Mouse (Mus musculus): ENCODE data around the gene Dcun1d4. TPM values are rescaled to one million over a fixed set of nuclear protein-coding genes. Genes with fewer than 3 reads are reported as not detected.

Dcun1d4 gene
- 55.3 and 58.3 TPM in 2 replicates for polyA plus RNA-seq (2015; fragmentation: Nextera tagmentation; extraction: Ambion mirVana)

GRCm38 (mm10) chr5:73480700-73481099 is at the start of gene Dcun1d4:
Gene Dcun1d4, plus strand, starts transcription at chr5:73481000.
- WGBS: 91% methylated on average over 7 of the region's 7 CpGs
- ATAC-seq: no peak
- H3K9me3 ChIP-seq: no peaks in the 10 kb centered on the region

DNA sequence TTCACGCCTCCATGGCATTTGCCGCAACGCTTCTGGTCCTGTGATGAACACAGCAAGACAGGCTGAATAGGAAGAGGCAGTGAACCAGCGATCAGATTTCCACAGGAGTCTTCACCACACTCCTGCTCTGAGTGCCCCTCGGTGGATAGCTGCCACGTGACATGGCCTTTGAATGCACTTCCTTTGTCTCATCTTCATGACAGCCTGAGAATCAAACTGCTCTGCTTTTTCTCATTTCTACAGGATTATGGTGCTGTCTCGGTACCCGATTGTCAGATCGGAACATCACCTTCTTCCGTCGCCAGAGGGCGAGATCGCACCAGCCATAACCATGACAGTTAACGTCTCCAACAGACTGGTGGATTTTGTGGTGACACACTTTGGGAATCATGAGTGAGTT is 49.2 kb upstream of the Dcun1d4 start:
- H3K4me1 ChIP-seq (replicated peaks): no peaks in the 10 kb centered on the region
- no peaks in the 10 kb centered on the region for H3K36me3 ChIP-seq
- no peak overlapping the region for H3K9ac ChIP-seq (replicated peaks)
- 17% methylated on average over 14 of the region's 14 CpGs for WGBS
- peak; percentile 92 for ATAC-seq
- peak overlapping the region; percentile 41; the same call in 1 of the 2 replicates for H3K27ac ChIP-seq
- no peaks in the 10 kb centered on the region for H3K9me3 ChIP-seq
- H3K4me3 ChIP-seq (replicated peaks): no peak overlapping the region
- no peaks in the 10 kb centered on the region for H3K27me3 ChIP-seq
- H3K4me2 ChIP-seq (replicated peaks): peak overlapping the region; percentile 27

More at GRCm38 (mm10) chr5:73480700-73481099, at the start of gene Dcun1d4:
- no peak within 1 kb of the TSS for H3K27ac ChIP-seq
- no peak within 1 kb of the TSS for H3K4me3 ChIP-seq (replicated peaks)
- H3K4me1 ChIP-seq (replicated peaks): peaks cover 4% of the 10 kb centered on the region; the same call in 1 of the 2 replicates
- no peak within 1 kb of the TSS for H3K9ac ChIP-seq (replicated peaks)
- no peak within 1 kb of the TSS for H3K4me2 ChIP-seq (replicated peaks)
- H3K27me3 ChIP-seq: no peaks in the 10 kb centered on the region
- no peaks in the 10 kb centered on the region for H3K36me3 ChIP-seq

DNA sequence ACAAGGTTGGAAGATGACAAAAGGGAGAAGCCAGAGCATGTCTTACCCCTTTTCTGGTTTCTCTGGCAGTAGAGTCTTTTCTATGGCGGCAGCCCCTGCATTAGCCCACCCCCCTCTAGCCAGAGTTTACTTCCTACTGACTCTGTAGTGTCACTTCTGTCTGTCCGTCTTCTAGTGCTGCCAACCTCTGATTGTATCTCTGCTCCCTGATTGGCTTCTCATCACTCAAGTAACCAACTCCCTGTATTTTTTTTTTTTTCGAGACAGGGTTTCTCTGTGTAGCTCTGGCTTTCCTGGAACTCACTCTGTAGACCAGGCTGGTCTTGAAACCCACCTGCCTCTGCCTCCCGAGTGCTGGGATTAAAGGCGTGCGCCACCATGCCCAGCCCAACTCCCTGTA is 48.0 kb upstream of the Dcun1d4 start:
- Histone ChIP-seq H3K9me3 (no peaks in the 10 kb centered on the region), H3K4me3 (replicated peaks) (no peak overlapping the region)
- ATAC-seq: no peak

GRCm38 (mm10) chr5:73434764-73435163 is 46.0 kb upstream of the Dcun1d4 start:
- Histone ChIP-seq H3K27me3 (no peaks in the 10 kb centered on the region), H3K4me3 (replicated peaks) (no peak overlapping the region), H3K36me3 (no peaks in the 10 kb centered on the region), H3K9me3 (no peaks in the 10 kb centered on the region), H3K4me2 (replicated peaks) (no peak overlapping the region), H3K27ac (no peak overlapping the region), H3K4me1 (replicated peaks) (no peaks in the 10 kb centered on the region), H3K9ac (replicated peaks) (no peak overlapping the region)
- no peak for ATAC-seq
- WGBS: 84% methylated on average over 7 of the region's 7 CpGs

More for the DNA sequence above, 48.0 kb upstream of the Dcun1d4 start:
- Histone ChIP-seq H3K9ac (replicated peaks) (no peak overlapping the region), H3K27ac (no peak overlapping the region), H3K4me2 (replicated peaks) (no peak overlapping the region), H3K4me1 (replicated peaks) (no peaks in the 10 kb centered on the region), H3K36me3 (no peaks in the 10 kb centered on the region), H3K27me3 (no peaks in the 10 kb centered on the region)
- 86% methylated on average over 6 of the region's 6 CpGs for WGBS

GRCm38 (mm10) chr5:73442176-73442575 is 38.6 kb upstream of the Dcun1d4 start:
- Histone ChIP-seq H3K4me1 (replicated peaks) (no peaks in the 10 kb centered on the region), H3K4me3 (replicated peaks) (no peak overlapping the region), H3K9me3 (no peaks in the 10 kb centered on the region), H3K27me3 (no peaks in the 10 kb centered on the region), H3K9ac (replicated peaks) (no peak overlapping the region), H3K36me3 (no peaks in the 10 kb centered on the region), H3K4me2 (replicated peaks) (no peak overlapping the region), H3K27ac (no peak overlapping the region)
- ATAC-seq: no peak
- WGBS: 81% methylated on average over 9 of the region's 9 CpGs

- WGBS: 81% methylated on average over 1 of the region's 1 CpGs
- H3K36me3 ChIP-seq: no peaks in the 10 kb centered on the region
Observed at GRCm38 (mm10) chr5:73450276-73450675, 30.5 kb upstream of the Dcun1d4 start.

GRCm38 (mm10) chr5:73454502-73455306 is 26.1 kb upstream of the Dcun1d4 start:
- H3K27me3 ChIP-seq: no peaks in the 10 kb centered on the region
- H3K9me3 ChIP-seq: no peaks in the 10 kb centered on the region
- H3K27ac ChIP-seq: no peak overlapping the region
- H3K4me2 ChIP-seq (replicated peaks): no peak overlapping the region
- no peaks in the 10 kb centered on the region for H3K36me3 ChIP-seq
- 77% methylated on average over 2 of the region's 2 CpGs for WGBS
- ATAC-seq: no peak
- H3K9ac ChIP-seq (replicated peaks): no peak overlapping the region
- H3K4me1 ChIP-seq (replicated peaks): no peaks in the 10 kb centered on the region
- H3K4me3 ChIP-seq (replicated peaks): no peak overlapping the region

More at GRCm38 (mm10) chr5:73450276-73450675, 30.5 kb upstream of the Dcun1d4 start:
- no peak overlapping the region for H3K4me3 ChIP-seq (replicated peaks)
- H3K9me3 ChIP-seq: no peaks in the 10 kb centered on the region
- H3K9ac ChIP-seq (replicated peaks): no peak overlapping the region
- no peak for ATAC-seq
- no peaks in the 10 kb centered on the region for H3K27me3 ChIP-seq
- no peaks in the 10 kb centered on the region for H3K4me1 ChIP-seq (replicated peaks)
- no peak overlapping the region for H3K4me2 ChIP-seq (replicated peaks)
- H3K27ac ChIP-seq: no peak overlapping the region

DNA sequence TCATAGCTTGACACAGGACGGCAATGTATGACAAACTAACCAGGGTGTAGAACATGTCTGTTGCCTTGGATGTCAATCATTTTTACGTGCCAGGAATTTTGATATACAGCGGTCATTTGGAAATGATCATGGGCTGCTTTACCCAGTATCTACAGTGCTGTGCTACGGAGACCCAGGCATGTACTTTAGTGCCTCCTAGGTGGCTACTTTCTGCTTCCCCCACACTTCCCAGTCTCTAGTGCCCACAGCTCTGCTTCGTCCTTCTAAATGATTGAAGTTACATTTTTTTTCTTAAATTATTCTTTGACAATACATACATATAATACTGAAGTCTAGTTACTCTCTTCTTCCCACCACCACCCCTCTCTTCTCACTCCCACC is 25.5 kb upstream of the Dcun1d4 start:
- H3K9me3 ChIP-seq: no peaks in the 10 kb centered on the region
- H3K36me3 ChIP-seq: no peaks in the 10 kb centered on the region
- H3K9ac ChIP-seq (replicated peaks): no peak overlapping the region
- H3K27ac ChIP-seq: no peak overlapping the region
- H3K4me2 ChIP-seq (replicated peaks): no peak overlapping the region
- H3K27me3 ChIP-seq: no peaks in the 10 kb centered on the region
- no peak overlapping the region for H3K4me3 ChIP-seq (replicated peaks)
- ATAC-seq: no peak
- H3K4me1 ChIP-seq (replicated peaks): no peaks in the 10 kb centered on the region
- WGBS: 88% methylated on average over 5 of the region's 5 CpGs

DNA sequence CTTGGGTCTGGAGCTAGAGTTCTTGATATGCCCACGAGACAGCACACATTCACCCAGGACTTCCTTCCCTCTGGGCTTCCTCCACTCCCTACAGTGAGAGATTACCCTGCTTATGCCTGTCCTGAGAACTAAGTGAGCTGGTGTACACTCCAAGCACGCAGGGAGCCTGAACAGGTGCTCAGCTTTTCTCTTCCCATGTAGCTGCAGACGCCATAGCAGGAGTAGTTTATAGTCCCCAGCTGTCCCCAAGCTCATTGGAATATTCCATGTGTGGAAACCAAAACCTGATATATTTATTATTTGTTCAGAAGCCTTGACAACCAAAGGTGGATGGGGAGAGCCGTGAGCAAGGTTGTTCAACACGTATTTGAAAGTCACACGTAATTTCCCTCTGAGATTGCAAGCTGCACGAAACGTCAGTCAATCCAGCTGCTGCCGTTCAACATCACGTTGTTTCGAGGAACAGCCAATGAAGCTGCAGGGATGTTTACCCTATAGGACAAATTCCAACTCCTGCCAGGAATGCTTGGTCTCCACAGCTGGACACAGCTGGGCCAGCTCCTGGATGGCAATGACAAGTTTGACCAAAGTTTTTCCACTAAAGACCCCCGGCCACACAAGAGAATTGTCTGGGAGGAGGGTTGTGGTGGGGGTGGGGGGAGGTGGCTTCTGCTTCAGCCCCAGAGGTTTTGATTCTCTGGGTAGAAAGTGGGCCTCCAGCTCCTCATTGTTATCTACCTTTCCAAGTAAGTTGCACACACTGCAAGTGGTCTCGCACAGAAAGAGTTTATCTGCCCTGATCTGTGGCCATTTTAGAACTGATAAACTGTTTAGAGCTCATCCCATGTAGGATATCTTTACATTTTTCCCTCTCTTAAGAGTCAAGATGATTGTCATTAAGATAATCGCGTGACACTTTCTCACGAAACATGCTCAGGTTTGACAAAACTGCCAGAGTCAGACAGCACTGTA is 12.1 kb upstream of the Dcun1d4 start:
- ATAC-seq: no peak
- Histone ChIP-seq H3K27me3 (no peaks in the 10 kb centered on the region), H3K9me3 (no peaks in the 10 kb centered on the region), H3K36me3 (no peaks in the 10 kb centered on the region), H3K4me3 (replicated peaks) (no peak overlapping the region), H3K4me1 (replicated peaks) (no peaks in the 10 kb centered on the region), H3K9ac (replicated peaks) (no peak overlapping the region), H3K27ac (no peak overlapping the region), H3K4me2 (replicated peaks) (no peak overlapping the region)
- WGBS: 87% methylated on average over 16 of the region's 16 CpGs

- H3K9me3 ChIP-seq: no peaks in the 10 kb centered on the region
- no peak overlapping the region for H3K4me2 ChIP-seq (replicated peaks)
- no peaks in the 10 kb centered on the region for H3K4me1 ChIP-seq (replicated peaks)
- H3K27ac ChIP-seq: no peak overlapping the region
- no peaks in the 10 kb centered on the region for H3K27me3 ChIP-seq
- ATAC-seq: no peak
- H3K36me3 ChIP-seq: no peaks in the 10 kb centered on the region
- WGBS: 88% methylated on average over 20 of the region's 20 CpGs
- H3K9ac ChIP-seq (replicated peaks): no peak overlapping the region
- no peak overlapping the region for H3K4me3 ChIP-seq (replicated peaks)
Observed at GRCm38 (mm10) chr5:73474412-73475405, 6.1 kb upstream of the Dcun1d4 start.

DNA sequence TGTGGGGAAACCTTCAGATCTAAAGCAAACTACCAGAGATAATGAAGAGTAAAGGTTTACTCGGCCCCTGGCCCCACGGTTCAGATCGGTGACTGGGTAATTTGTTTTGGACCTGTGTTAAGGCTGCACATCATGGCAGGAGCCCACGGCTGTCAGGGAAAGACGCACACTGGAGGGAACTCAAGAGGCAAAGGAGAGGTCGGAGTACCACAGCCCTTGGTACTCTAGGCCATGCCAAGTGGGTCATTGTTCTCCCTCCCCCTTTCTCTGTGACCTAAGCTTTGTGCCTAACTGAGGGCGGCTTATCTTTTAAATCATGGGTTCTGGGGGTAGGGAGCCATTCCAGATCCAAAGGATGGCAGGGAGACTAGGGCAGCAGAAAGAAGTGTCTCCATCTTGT is 601 bp downstream of the Dcun1d4 start:
- no peak overlapping the region for H3K4me3 ChIP-seq (replicated peaks)
- no peaks in the 10 kb centered on the region for H3K36me3 ChIP-seq

More for the DNA sequence above, 601 bp downstream of the Dcun1d4 start:
- Histone ChIP-seq H3K27ac (no peak overlapping the region), H3K9me3 (no peaks in the 10 kb centered on the region), H3K27me3 (no peaks in the 10 kb centered on the region), H3K9ac (replicated peaks) (no peak overlapping the region), H3K4me2 (replicated peaks) (no peak overlapping the region), H3K4me1 (replicated peaks) (peaks cover 4% of the 10 kb centered on the region; the same call in 1 of the 2 replicates)
- no peak for ATAC-seq
- WGBS: 84% methylated on average over 7 of the region's 7 CpGs
